In genomic region chr2:124308605-124309004, GRCm38 (mm10) we compare ENCODE assay signal across 28 mouse cellular contexts.
"Had no signal": no experiment of that assay in that cellular context is flagged by ENCODE, and none has a peak within 500 bp of the region (broad histone marks: within the 10 kb centered on the region; RNA-seq: fewer than 3 reads in every experiment).

No protein-coding gene starts in this region.

- H3K27ac ChIP-seq: embryonic facial prominence, embryonic 10.5 days; embryonic facial prominence, embryonic 12.5 days; embryonic facial prominence, embryonic 13.5 days; embryonic facial prominence, embryonic 15.5 days; forebrain, embryonic 10.5 days; forebrain, embryonic 12.5 days; forebrain, embryonic 13.5 days; forebrain, embryonic 15.5 days; gastrocnemius, adult 2 months had no signal

- H3K4me2 ChIP-seq: embryonic facial prominence, embryonic 12.5 days; embryonic facial prominence, embryonic 13.5 days; embryonic facial prominence, embryonic 15.5 days; forebrain, embryonic 12.5 days; forebrain, embryonic 13.5 days; forebrain, embryonic 15.5 days had no signal

- H3K4me3 ChIP-seq: embryonic facial prominence, embryonic 10.5 days; embryonic facial prominence, embryonic 12.5 days; embryonic facial prominence, embryonic 13.5 days; embryonic facial prominence, embryonic 15.5 days; erythroblast, embryonic 14.5 days; forebrain, embryonic 10.5 days; forebrain, embryonic 12.5 days; forebrain, embryonic 13.5 days; forebrain, embryonic 15.5 days; gastrocnemius, adult 2 months had no signal

- H3K36me3 ChIP-seq: embryonic facial prominence, embryonic 10.5 days; embryonic facial prominence, embryonic 12.5 days; embryonic facial prominence, embryonic 13.5 days; embryonic facial prominence, embryonic 15.5 days; forebrain, embryonic 10.5 days; forebrain, embryonic 12.5 days; forebrain, embryonic 15.5 days had no signal

- ATAC-seq: forebrain, embryonic 13.5 days; forebrain, embryonic 14.5 days; forebrain, embryonic 15.5 days; forebrain, embryonic 16.5 days; forebrain, postnatal 0 days had no signal

- H3K4me1 ChIP-seq: embryonic facial prominence, embryonic 10.5 days; embryonic facial prominence, embryonic 12.5 days; embryonic facial prominence, embryonic 13.5 days; embryonic facial prominence, embryonic 15.5 days; forebrain, embryonic 10.5 days; forebrain, embryonic 12.5 days; forebrain, embryonic 13.5 days; forebrain, embryonic 15.5 days had no signal

- H3K9me3 ChIP-seq: embryonic facial prominence, embryonic 10.5 days; embryonic facial prominence, embryonic 12.5 days; embryonic facial prominence, embryonic 13.5 days; embryonic facial prominence, embryonic 15.5 days; forebrain, embryonic 10.5 days; forebrain, embryonic 12.5 days; forebrain, embryonic 13.5 days; forebrain, embryonic 15.5 days had no signal

- H3K9ac ChIP-seq: embryonic facial prominence, embryonic 12.5 days; embryonic facial prominence, embryonic 13.5 days; embryonic facial prominence, embryonic 15.5 days; forebrain, embryonic 12.5 days; forebrain, embryonic 13.5 days; forebrain, embryonic 15.5 days; forebrain, postnatal 0 days had no signal

- H3K27me3 ChIP-seq: embryonic facial prominence, embryonic 12.5 days; embryonic facial prominence, embryonic 13.5 days; embryonic facial prominence, embryonic 15.5 days; forebrain, embryonic 12.5 days; forebrain, embryonic 13.5 days; forebrain, embryonic 15.5 days had no signal

- DNase-seq: cerebellum, adult 2 months; cerebellum, adult 8-10 months; cerebellum, adult 9-10 months; cerebellum, adult 9-11 months; cerebellum, postnatal 10 days; cerebellum, postnatal 14 days; cerebellum, postnatal 25 days; cerebellum, postnatal 36 days; embryo, embryonic 11 days; forebrain, postnatal 0 days; gastrocnemius, adult 2 months; gastrocnemius, postnatal 10 days; gastrocnemius, postnatal 14 days; gastrocnemius, postnatal 25 days; gastrocnemius, postnatal 36 days; heart, adult 11 months; heart, adult 18-20 months had no signal
